Mouse (Mus musculus): ENCODE results near the gene Gm20878. TPM values are rescaled to one million over a fixed set of nuclear protein-coding genes. Genes with fewer than 3 reads are reported as not detected.

Gene Gm20878
- 1.7 TPM for polyA plus RNA-seq (2015; fragmentation: Illumina TruSeq; extraction: RNeasy Lipid Tissue Mini Kit (QIAGEN cat#74804); ENCODE audit: insufficient read depth, low replicate concordance)

GRCm38 (mm10) chr4:41941272-41941671, at the start of gene Gm20878:
TSS of gene Gm20878 (plus strand) at chr4:41941572.

GRCm38 (mm10) chr4:41903310-41903709, 38.1 kb upstream of the Gm20878 start, which contains the start of gene Gm21541:
TSS of gene Gm21541 (plus strand) at chr4:41903610.

GRCm38 (mm10) chr4:41965758-41966157, 24.4 kb downstream of the Gm20878 start, which contains the start of gene Fam205a4:
TSS of gene Fam205a4 (plus strand) at chr4:41966058.

Other genes with a start within 250 kb of the Gm20878 start
- gene Cntfr, start 244.5 kb upstream of the Gm20878 start, polyA plus RNA-seq (2015; fragmentation: Illumina TruSeq; extraction: RNeasy Lipid Tissue Mini Kit (QIAGEN cat#74804); ENCODE audit: insufficient read depth, low replicate concordance), result 1.3 TPM
- 67.0 TPM for gene Il11ra1, start 241.6 kb upstream of the Gm20878 start, polyA plus RNA-seq (2015; fragmentation: Illumina TruSeq; extraction: RNeasy Lipid Tissue Mini Kit (QIAGEN cat#74804); ENCODE audit: insufficient read depth, low replicate concordance)
- gene Rpp25l, start 228.0 kb upstream of the Gm20878 start, polyA plus RNA-seq (2015; fragmentation: Illumina TruSeq; extraction: RNeasy Lipid Tissue Mini Kit (QIAGEN cat#74804); ENCODE audit: insufficient read depth, low replicate concordance), result 10.1 TPM
- 27.5 TPM for gene Dctn3, start 218.4 kb upstream of the Gm20878 start, polyA plus RNA-seq (2015; fragmentation: Illumina TruSeq; extraction: RNeasy Lipid Tissue Mini Kit (QIAGEN cat#74804); ENCODE audit: insufficient read depth, low replicate concordance)
- not detected for gene Arid3c, start 210.4 kb upstream of the Gm20878 start, polyA plus RNA-seq (2015; fragmentation: Illumina TruSeq; extraction: RNeasy Lipid Tissue Mini Kit (QIAGEN cat#74804); ENCODE audit: insufficient read depth, low replicate concordance)
- gene Galt, start 186.3 kb upstream of the Gm20878 start, polyA plus RNA-seq (2015; fragmentation: Illumina TruSeq; extraction: RNeasy Lipid Tissue Mini Kit (QIAGEN cat#74804); ENCODE audit: insufficient read depth, low replicate concordance), result 18.2 TPM
- 27.7 TPM for gene Sigmar1, start 185.4 kb upstream of the Gm20878 start, polyA plus RNA-seq (2015; fragmentation: Illumina TruSeq; extraction: RNeasy Lipid Tissue Mini Kit (QIAGEN cat#74804); ENCODE audit: insufficient read depth, low replicate concordance)
- gene Ccl27a, start 167.3 kb upstream of the Gm20878 start, polyA plus RNA-seq (2015; fragmentation: Illumina TruSeq; extraction: RNeasy Lipid Tissue Mini Kit (QIAGEN cat#74804); ENCODE audit: insufficient read depth, low replicate concordance), result 5.8 TPM
- 10.9 TPM for gene Gm21541, start 38.0 kb upstream of the Gm20878 start, polyA plus RNA-seq (2015; fragmentation: Illumina TruSeq; extraction: RNeasy Lipid Tissue Mini Kit (QIAGEN cat#74804); ENCODE audit: insufficient read depth, low replicate concordance)
- 0.48 TPM for gene Fam205a4, start 24.5 kb downstream of the Gm20878 start, polyA plus RNA-seq (2015; fragmentation: Illumina TruSeq; extraction: RNeasy Lipid Tissue Mini Kit (QIAGEN cat#74804); ENCODE audit: insufficient read depth, low replicate concordance)
- gene Gm21093, start 93.2 kb downstream of the Gm20878 start, polyA plus RNA-seq (2015; fragmentation: Illumina TruSeq; extraction: RNeasy Lipid Tissue Mini Kit (QIAGEN cat#74804); ENCODE audit: insufficient read depth, low replicate concordance), result not detected
- not detected for gene Gm3893, start 149.6 kb downstream of the Gm20878 start, polyA plus RNA-seq (2015; fragmentation: Illumina TruSeq; extraction: RNeasy Lipid Tissue Mini Kit (QIAGEN cat#74804); ENCODE audit: insufficient read depth, low replicate concordance)
- gene Gm13304, start 173.2 kb downstream of the Gm20878 start, polyA plus RNA-seq (2015; fragmentation: Illumina TruSeq; extraction: RNeasy Lipid Tissue Mini Kit (QIAGEN cat#74804); ENCODE audit: insufficient read depth, low replicate concordance), result not detected
- not detected for gene Gm13306, start 211.9 kb downstream of the Gm20878 start, polyA plus RNA-seq (2015; fragmentation: Illumina TruSeq; extraction: RNeasy Lipid Tissue Mini Kit (QIAGEN cat#74804); ENCODE audit: insufficient read depth, low replicate concordance)
- 1.6 TPM for gene Gm13305, start 227.0 kb downstream of the Gm20878 start, polyA plus RNA-seq (2015; fragmentation: Illumina TruSeq; extraction: RNeasy Lipid Tissue Mini Kit (QIAGEN cat#74804); ENCODE audit: insufficient read depth, low replicate concordance)